ENCODE assay signal across 12 mouse cellular contexts in the genomic region with DNA sequence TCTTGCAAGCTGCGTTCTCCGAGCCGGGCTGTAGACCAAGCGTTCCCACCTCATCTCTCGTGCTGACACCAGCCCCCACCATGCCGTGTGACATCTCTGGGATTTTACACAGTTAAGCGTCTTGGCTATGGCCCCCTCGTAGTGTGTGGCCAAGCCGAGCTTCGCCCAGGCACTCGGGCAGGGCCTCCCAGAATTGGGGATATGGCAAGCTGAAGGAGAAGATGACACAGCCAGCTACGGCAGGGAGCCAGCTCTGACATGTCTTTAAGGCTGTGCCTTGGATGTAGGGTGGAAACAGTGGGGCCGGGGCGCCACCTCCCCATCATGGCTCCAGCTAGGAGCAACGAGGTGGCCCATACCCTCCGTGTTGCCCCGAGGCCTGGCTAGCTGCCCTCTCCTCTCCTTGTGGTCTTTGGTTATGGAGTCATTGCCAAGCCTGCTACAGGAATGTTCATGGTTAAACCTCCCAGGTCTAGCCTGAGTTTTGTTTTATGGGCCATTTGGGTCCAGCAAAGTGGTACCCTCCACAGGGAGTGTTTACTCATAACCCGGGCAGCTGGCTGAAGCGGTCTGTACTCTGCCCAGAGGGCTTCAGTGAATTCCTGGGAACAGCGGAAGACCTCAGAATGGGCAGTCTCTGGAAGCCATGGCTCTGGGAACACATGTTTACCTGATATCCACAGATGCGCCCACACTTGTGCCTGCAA.
DNase-seq lines count a peak whose midpoint lies in the region; ATAC-seq and TF ChIP-seq lines count a peak whose summit lies in the region.
"Had no signal": no experiment of that assay in that cellular context is flagged by ENCODE, and none has a peak within 500 bp of the region (broad histone marks: within the 10 kb centered on the region; RNA-seq: fewer than 3 reads in every experiment).

No protein-coding gene starts in this region.

- peaks cover 2% of the 10 kb centered on the region; the same call in 1 of the 2 replicates for H3K79me2 ChIP-seq in heart, adult 2 months (replicated peaks; ENCODE audit: control insufficient read depth, insufficient read depth, low read length)

- no peak for DNase-seq in hindbrain, embryonic 11.5 days (ENCODE audit: low spot score)
- DNase-seq in right cerebral cortex, postnatal 4 days = peak; percentile 64
- no peak for DNase-seq in right cerebral cortex, adult 18-20 months
- DNase-seq in gastrocnemius, adult 18-20 months (ENCODE audit: low spot score) = no peak
- DNase-seq in heart, adult 2 months = no peak
- DNase-seq: adrenal gland, adult 2 months; cerebellum, adult 8-10 months; liver, postnatal 0 days had no signal

- H3K4me2 ChIP-seq in hindbrain, embryonic 13.5 days = no peak overlapping the region
- no peak overlapping the region for H3K4me2 ChIP-seq in hindbrain, embryonic 11.5 days (replicated peaks; ENCODE audit: low read depth, low read length)
- no peak overlapping the region for H3K4me2 ChIP-seq in forebrain, embryonic 16.5 days (ENCODE audit: low read length)
- H3K4me2 ChIP-seq: heart, embryonic 15.5 days had no signal

- no peaks in the 10 kb centered on the region for H3K9me3 ChIP-seq in hindbrain, embryonic 13.5 days
- H3K9me3 ChIP-seq in hindbrain, embryonic 11.5 days (ENCODE audit: control insufficient read depth, low read length) = no peaks in the 10 kb centered on the region
- no peaks in the 10 kb centered on the region for H3K9me3 ChIP-seq in forebrain, embryonic 16.5 days (ENCODE audit: control insufficient read depth, low read length)
- H3K9me3 ChIP-seq: heart, embryonic 15.5 days had no signal

- H3K27ac ChIP-seq in hindbrain, embryonic 13.5 days = peak overlapping the region; percentile 30; the same call in 1 of the 2 replicates
- no peak overlapping the region for H3K27ac ChIP-seq in hindbrain, embryonic 11.5 days (ENCODE audit: low read depth, low read length)
- H3K27ac ChIP-seq in forebrain, embryonic 16.5 days (ENCODE audit: low read length) = peak overlapping the region; percentile 60
- no peak overlapping the region for H3K27ac ChIP-seq in heart, adult 2 months
- H3K27ac ChIP-seq: heart, embryonic 15.5 days had no signal

- no peak overlapping the region for H3K4me3 ChIP-seq in hindbrain, embryonic 13.5 days
- H3K4me3 ChIP-seq in hindbrain, embryonic 11.5 days (ENCODE audit: low read depth, low read length) = no peak overlapping the region
- no peak overlapping the region for H3K4me3 ChIP-seq in forebrain, embryonic 16.5 days (replicated peaks; ENCODE audit: low read length)
- H3K4me3 ChIP-seq in heart, adult 2 months = no peak overlapping the region
- H3K4me3 ChIP-seq: heart, embryonic 15.5 days had no signal

- no peak for TF ChIP-seq POLR2A in heart, adult 2 months (IDR thresholded peaks at IDR 0.05; ENCODE audit: insufficient read depth, low read depth, low read length)

- no peak for ATAC-seq in hindbrain, embryonic 13.5 days (ENCODE audit: low FRiP score)
- ATAC-seq in hindbrain, embryonic 11.5 days (ENCODE audit: low FRiP score) = no peak
- ATAC-seq in forebrain, embryonic 16.5 days = peak; percentile 40; the same call in 1 of the 2 replicates
- ATAC-seq in megakaryocyte, adult 5-6 weeks (ENCODE audit: poor library complexity, severe bottlenecking) = no peak
- ATAC-seq: liver, postnatal 0 days had no signal

- WGBS in hindbrain, embryonic 13.5 days = 86% methylated on average over 21 of the region's 21 CpGs
- 91% methylated on average over 21 of the region's 21 CpGs for WGBS in hindbrain, embryonic 11.5 days
- 84% methylated on average over 21 of the region's 21 CpGs for WGBS in forebrain, embryonic 16.5 days
- WGBS in heart, adult 2 months = 94% methylated on average over 21 of the region's 21 CpGs

- peaks cover 16% of the 10 kb centered on the region; the same call in 1 of the 2 replicates for H3K27me3 ChIP-seq in hindbrain, embryonic 13.5 days
- H3K27me3 ChIP-seq in hindbrain, embryonic 11.5 days (ENCODE audit: control insufficient read depth, insufficient read depth, low read length) = no peaks in the 10 kb centered on the region; the same call in 1 of the 2 replicates
- no peaks in the 10 kb centered on the region for H3K27me3 ChIP-seq in forebrain, embryonic 16.5 days (replicated peaks; ENCODE audit: control insufficient read depth, insufficient read depth, low read length)
- no peaks in the 10 kb centered on the region for H3K27me3 ChIP-seq in heart, adult 2 months (ENCODE audit: control insufficient read depth, insufficient read depth, low read length)
- H3K27me3 ChIP-seq: heart, embryonic 15.5 days had no signal

- TF ChIP-seq EP300 in heart, adult 2 months (IDR thresholded peaks at IDR 0.05; ENCODE audit: insufficient read depth, low read depth, low read length) = no peak

- no peak for TF ChIP-seq CTCF in heart, adult 2 months (IDR thresholded peaks at IDR 0.05)

- H3K9ac ChIP-seq in hindbrain, embryonic 13.5 days = no peak overlapping the region
- H3K9ac ChIP-seq in hindbrain, embryonic 11.5 days (ENCODE audit: low read depth, low read length) = no peak overlapping the region; the same call in 1 of the 2 replicates
- no peak overlapping the region for H3K9ac ChIP-seq in forebrain, embryonic 16.5 days (replicated peaks; ENCODE audit: low read depth, low read length)
- H3K9ac ChIP-seq in heart, adult 2 months (ENCODE audit: low read depth, low read length) = no peak overlapping the region
- H3K9ac ChIP-seq: heart, embryonic 15.5 days; liver, postnatal 0 days had no signal

- H3K36me3 ChIP-seq in hindbrain, embryonic 13.5 days = no peaks in the 10 kb centered on the region
- no peaks in the 10 kb centered on the region for H3K36me3 ChIP-seq in hindbrain, embryonic 11.5 days (ENCODE audit: control insufficient read depth, insufficient read depth, low read length)
- no peaks in the 10 kb centered on the region for H3K36me3 ChIP-seq in forebrain, embryonic 16.5 days (ENCODE audit: control insufficient read depth, insufficient read depth)
- no peaks in the 10 kb centered on the region for H3K36me3 ChIP-seq in heart, adult 2 months (ENCODE audit: control insufficient read depth, insufficient read depth, low read length)
- H3K36me3 ChIP-seq: heart, embryonic 15.5 days had no signal

- intact Hi-C loops in heart, adult 2 months (cut with DNase I) = no loop called here

- H3K4me1 ChIP-seq in hindbrain, embryonic 13.5 days (replicated peaks) = peaks cover 33% of the 10 kb centered on the region
- H3K4me1 ChIP-seq in hindbrain, embryonic 11.5 days (replicated peaks; ENCODE audit: control insufficient read depth, insufficient read depth, low read length) = peaks cover 4% of the 10 kb centered on the region; the same call in 1 of the 2 replicates
- peaks cover 6% of the 10 kb centered on the region for H3K4me1 ChIP-seq in forebrain, embryonic 16.5 days (replicated peaks; ENCODE audit: control insufficient read depth, insufficient read depth, low read length)
- H3K4me1 ChIP-seq in heart, adult 2 months (ENCODE audit: control insufficient read depth, insufficient read depth, low read length) = peaks cover 2% of the 10 kb centered on the region

Comparison
In these comparisons a context has a peak if more than half of its experiments do, and no peak if none do; other contexts are left out.
1. H3K27ac ChIP-seq: peak in hindbrain, embryonic 13.5 days (single experiment) and forebrain, embryonic 16.5 days (single experiment); none in hindbrain, embryonic 11.5 days (single experiment) and heart, adult 2 months (single experiment).